Mouse (Mus musculus) testis, postnatal 14 days (tissue): ENCODE results near the gene Kcnip1.

Experiments
- DNase-seq: peaks from one replicate; pipeline ENCODE4 v3.0.0; 2021; ENCODE audit warnings: low spot score

Kcnip1 gene

GRCm38 (mm10) chr11:33660016-33660913 lies 332.7 kb downstream of the Kcnip1 start:
- no peak for DNase-seq

DNA sequence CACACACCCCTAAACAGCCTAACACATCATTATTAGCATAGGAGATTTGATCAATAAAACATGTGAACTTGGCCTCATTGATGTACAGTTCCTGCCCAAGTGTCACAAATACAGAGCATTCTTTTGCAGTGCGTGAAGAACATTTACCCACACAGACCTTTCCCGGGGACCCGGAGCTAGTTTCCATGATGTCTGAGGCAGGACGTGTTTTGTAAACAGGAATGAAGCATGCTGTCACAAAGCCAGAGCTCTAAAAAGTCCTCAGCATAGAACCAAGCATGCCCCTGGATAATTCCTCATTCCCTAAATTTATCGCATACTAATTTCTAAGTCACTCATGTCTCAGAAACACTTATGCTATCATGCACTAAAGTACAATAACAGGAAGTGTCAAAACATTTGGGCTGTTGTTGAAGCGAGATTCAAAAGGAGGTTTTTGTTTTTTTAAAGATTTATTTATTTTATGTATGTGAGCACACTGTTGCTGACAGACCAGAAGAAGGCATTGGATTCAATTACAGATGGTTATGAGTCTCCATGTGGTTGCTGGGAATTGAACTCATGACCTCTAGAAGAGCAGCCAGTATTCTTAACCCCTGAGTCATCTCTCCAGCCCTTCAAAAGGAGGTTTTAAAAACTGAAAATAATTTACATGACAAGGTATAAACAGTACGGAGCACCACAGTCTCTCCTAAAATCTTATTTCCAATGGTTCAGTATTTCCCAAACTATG lies 336.9 kb downstream of the Kcnip1 start:
- DNase-seq = no peak

GRCm38 (mm10) chr11:33655221-33655620 lies 337.7 kb downstream of the Kcnip1 start:
- DNase-seq = no peak

- DNase-seq = no peak
Observed at GRCm38 (mm10) chr11:33654485-33654884, 338.5 kb downstream of the Kcnip1 start.

DNA sequence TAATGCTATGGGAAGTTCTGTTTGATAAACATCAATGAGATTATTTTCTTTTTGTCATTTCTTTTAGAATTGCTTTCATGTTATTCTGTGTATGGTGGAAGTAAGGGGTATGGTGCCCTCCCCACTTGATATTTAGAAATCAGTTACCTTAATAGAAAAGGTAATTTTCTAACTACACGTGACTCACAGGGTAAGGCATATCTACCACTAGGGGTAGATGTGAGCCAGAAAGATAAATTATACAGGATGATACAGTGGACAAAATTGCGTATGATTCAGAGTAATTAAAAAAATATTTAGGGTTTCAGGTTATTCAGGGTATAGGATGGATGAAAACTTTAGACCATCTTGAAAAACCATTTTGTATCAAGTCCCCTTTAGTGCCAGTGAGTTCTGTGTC lies 343.6 kb downstream of the Kcnip1 start:
- DNase-seq = no peak

GRCm38 (mm10) chr11:33637107-33637506 lies 355.8 kb downstream of the Kcnip1 start:
- no peak for DNase-seq

DNA sequence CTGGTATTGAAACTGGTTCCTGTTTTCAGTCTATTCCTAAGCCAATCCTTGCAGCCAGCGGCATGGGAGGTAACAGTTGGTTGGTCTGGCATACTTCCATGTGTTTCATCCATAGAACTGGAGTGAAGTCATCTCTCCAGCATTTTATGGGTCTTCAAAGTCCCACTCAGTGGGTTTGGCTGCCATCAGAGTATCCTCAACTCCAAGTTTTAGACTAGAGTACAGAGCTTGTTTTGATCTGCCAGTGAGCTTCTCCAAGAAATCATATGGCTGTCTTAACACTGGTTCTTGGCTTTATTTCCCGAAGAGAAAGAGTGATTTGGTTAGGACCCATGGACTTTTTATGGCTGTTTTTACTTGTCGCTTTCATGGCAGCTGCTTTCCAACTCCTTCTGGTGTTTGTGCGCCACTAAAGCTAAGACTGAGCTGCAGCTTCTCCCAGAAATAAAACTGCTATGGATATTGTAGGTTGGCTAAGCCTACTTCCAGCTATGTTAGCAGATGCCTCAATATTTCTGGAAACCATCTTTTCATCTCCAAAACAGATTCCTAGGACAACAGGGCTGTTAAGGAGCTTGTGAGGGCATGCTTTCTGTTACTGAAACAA lies 365.7 kb downstream of the Kcnip1 start:
- DNase-seq = no peak

GRCm38 (mm10) chr11:33614218-33614617 lies 378.7 kb downstream of the Kcnip1 start:
- DNase-seq = peak; percentile 51

DNA sequence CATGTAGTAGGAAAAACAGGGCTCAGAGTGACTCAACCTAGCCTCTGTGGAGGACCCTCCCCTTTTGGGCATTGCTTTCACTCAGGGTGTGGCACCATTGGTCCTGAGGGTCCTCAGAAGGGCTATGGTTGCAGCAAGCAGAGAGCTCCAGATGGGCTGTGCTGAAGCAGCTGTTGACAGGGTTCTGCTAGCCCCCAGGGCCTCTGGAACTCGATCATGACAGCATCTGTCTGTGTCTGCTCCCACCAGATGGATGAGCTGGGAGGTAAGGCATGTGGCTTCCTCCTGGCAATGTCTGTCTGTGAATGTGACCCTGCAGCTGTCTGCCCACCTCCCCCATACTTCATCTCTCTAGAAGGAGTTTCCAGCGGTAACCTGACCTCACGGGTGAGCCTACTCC lies 385.2 kb downstream of the Kcnip1 start:
- DNase-seq = no peak

- DNase-seq = no peak
Observed at GRCm38 (mm10) chr11:33603174-33603573, 389.8 kb downstream of the Kcnip1 start.

DNA sequence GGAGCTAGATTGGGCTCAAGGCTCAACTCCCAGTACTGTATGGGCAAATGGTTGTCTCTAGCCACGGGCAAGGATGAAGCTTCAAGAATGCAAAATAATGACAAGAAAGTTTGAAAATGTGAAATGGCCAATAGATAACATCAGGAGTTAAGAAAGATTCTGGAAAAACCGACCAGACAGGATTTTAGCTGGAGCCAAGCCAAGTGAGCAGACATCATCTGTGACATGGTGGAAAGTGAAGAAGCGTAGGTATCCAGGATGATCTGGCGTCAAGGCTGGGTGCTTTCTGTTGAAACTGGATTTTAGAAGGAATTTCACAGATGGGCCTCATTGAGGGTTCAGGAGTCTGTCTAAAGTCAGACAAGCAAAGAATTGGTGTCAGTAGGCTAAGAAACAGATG lies 394.0 kb downstream of the Kcnip1 start, which contains the start of gene D130052B06Rik:
Gene D130052B06Rik, plus strand, starts transcription at position 317 of the 400 bp plus-strand sequence.
- DNase-seq = no peak

DNA sequence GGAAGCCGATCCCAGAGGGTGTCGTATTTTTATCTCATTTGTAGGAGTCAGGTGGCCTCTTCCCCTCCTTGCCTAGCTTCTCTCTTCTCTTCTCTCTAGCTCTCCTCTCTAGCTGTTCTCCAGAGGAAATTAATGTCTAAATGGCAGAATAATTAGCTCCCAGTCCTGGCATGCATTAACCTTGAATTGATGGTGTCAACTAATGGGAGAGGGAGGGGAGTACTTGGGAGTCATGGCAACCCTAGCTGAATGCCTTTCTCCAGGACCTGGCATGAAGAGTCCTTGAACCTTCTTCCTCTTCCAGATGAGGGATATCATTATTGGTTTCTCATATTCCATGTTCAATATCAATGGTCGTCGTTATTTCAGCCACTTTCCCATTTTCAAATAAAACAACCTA lies 396.3 kb downstream of the Kcnip1 start:
- DNase-seq = no peak

GRCm38 (mm10) chr11:33592826-33593225 lies 400.1 kb downstream of the Kcnip1 start:
- DNase-seq = no peak

DNA sequence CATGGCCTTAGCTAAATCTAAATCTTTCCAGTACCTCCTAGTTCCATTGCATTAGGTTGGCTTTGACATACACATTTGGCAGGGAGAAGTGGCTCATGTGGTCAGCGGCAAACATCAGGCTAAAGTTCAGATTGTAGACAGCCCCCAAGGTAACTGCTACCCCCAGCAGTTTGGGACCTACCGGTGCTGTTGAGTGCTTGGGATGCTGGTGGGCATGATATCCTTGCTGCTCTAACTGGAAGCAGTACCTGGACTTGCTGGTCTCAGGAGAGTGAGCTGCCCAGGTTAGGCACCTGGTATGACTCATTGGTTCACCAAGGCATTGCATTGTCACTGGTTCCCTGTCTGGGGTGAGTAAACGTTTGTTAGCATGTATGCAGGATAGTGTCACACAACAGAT lies 402.2 kb downstream of the Kcnip1 start:
- no peak for DNase-seq

DNA sequence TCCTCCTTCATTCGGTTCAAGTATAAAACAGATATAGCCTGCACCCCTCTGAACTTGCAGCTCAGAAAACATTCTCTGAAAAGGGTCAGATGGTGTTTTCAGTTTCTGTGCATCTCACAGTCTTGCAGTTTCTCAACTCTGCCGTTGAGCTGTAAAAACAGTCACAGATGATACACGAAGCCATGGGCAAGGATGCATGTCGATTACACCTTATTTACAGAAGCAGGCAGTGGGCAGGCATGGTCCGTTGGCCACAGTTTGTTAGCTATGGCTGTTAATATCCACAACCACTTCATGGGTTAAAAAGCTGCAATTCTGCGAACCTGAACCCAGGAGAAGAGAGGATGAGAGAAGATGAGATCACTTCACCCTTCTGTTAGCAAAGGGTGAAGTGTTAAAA lies 406.3 kb downstream of the Kcnip1 start:
- DNase-seq = no peak

- DNase-seq = no peak
Observed at GRCm38 (mm10) chr11:33579621-33580020, 413.3 kb downstream of the Kcnip1 start.
